Mouse (Mus musculus) skeletal muscle tissue, postnatal 0 days (tissue): ENCODE results near the gene Gm9611. TPM values are rescaled to one million over a fixed set of nuclear protein-coding genes. Genes with fewer than 3 reads are reported as not detected.

Source experiments
- microRNA-seq, 2 experiments: library from miRNA; unstranded; fragments of <30 nt; microRNA quantifications; one replicate each; pipeline ENCODE4; 2016
- polyA plus RNA-seq: library from polyadenylated mRNA; unstranded; fragments of >200 nt; fragmentation: Nextera tagmentation; extraction: Ambion mirVana; gene quantifications from 2 replicates; pipeline ENCODE4 v1.2.1, GENCODE M21; 2015

The Gm9611 gene
- polyA plus RNA-seq: not detected in 2 replicates

DNA sequence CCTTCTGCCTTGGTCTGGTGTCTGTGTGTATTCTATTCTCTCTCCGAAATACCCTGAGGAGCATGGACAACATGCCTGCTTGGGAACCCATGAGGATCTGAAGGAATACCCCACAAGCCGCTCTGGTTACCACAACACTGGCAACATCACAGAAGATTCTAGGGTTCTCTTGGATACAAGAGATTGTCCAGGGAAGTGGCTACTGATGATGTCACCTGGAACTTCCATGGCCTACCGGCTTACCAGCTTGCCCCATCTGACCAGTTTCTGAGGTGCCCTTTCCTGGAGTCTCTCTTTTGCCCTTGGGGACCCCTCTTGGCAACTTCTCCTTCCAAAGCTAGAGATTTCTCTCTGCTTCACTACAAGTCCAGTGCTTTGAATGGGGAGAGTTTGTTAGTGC, at the start of gene Gm9611:
Gene Gm9611 (minus strand): TSS at position 101 of the 400 bp plus-strand sequence.

DNA sequence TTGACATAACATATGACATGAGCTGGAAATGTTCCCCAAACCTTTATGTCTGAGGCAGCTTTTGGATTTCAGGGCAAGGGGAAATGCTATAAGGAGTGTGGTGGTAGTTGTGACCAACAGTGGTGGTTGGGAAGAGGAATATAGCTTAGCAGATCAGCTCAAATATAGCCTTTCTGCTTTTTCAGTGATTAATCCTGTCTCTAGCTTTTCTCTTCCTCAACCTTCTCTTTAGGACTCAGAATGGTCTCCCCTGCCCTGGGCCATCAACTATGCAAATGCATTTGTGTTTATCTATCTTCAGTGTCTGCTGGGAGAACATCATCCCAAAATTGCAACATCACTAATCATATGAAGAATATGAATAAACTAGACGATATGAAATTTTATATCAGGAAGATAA, 12.8 kb upstream of the Gm9611 start, which contains the start of gene Gm7995:
Gene Gm7995 (plus strand): TSS at position 301 of the 400 bp plus-strand sequence.

DNA sequence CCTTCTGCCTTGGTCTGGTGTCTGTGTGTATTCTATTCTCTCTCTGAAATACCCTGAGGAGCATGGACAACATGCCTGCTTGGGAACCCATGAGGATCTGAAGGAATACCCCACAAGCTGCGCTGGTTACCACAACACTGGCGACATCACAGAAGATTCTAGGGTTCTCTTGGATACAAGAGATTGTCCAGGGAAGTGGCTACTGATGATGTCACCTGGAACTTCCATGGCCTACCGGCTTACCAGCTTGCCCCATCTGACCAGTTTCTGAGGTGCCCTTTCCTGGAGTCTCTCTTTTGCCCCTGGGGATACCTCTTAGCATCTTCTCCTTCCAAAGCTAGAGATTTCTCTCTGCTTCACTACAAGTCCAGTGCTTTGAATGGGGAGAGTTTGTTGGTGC, 37.2 kb downstream of the Gm9611 start, which contains the start of gene Gm17026:
Gene Gm17026 (minus strand): TSS at position 101 of the 400 bp plus-strand sequence.

Small RNA genes lying within 50 kb of the gene (microRNA-seq; reads per million reads assigned to microRNA genes)
- gene Gm25208: 0 reads per million in 2 experiments
- 0 reads per million in 2 experiments for gene Gm25892

Other genes starting within 250 kb of the Gm9611 start
- not detected in 2 replicates for gene Gm7951, start 180.0 kb downstream of the Gm9611 start, polyA plus RNA-seq
- not detected in 2 replicates for gene Gm17027, start 134.7 kb downstream of the Gm9611 start, polyA plus RNA-seq
- gene Gm3573, start 106.6 kb downstream of the Gm9611 start, polyA plus RNA-seq: not detected in 2 replicates
- not detected in 2 replicates for gene Gm17026, start 37.3 kb downstream of the Gm9611 start, polyA plus RNA-seq
- gene Gm7995, start 12.9 kb upstream of the Gm9611 start, polyA plus RNA-seq: not detected in 2 replicates
- gene Gm8005, start 142.3 kb upstream of the Gm9611 start, polyA plus RNA-seq: not detected in 2 replicates
- not detected in 2 replicates for gene Gm8011, start 166.5 kb upstream of the Gm9611 start, polyA plus RNA-seq
- gene Gm8020, start 205.0 kb upstream of the Gm9611 start, polyA plus RNA-seq: not detected in 2 replicates
- not detected in 2 replicates for gene Gm8024, start 226.9 kb upstream of the Gm9611 start, polyA plus RNA-seq